Mouse (Mus musculus): ENCODE results near the gene Trpd52l3. TPM values are rescaled to one million over a fixed set of nuclear protein-coding genes. Genes with fewer than 3 reads are reported as not detected.
A peak's percentile ranks its signal among the peaks of the same experiment; 100 is the strongest.

Trpd52l3 gene
- total and polyA plus RNA-seq, 3 experiments: not detected

- H3K9ac ChIP-seq (ENCODE audit: insufficient read depth, low read depth): peak overlapping the region; percentile 95
- in situ Hi-C loops (cut with MboI; ENCODE audit: low pct_ligation_motif_present, low pct_unique_long_range_greater_than_20kb, low sequenced_read_pairs): loop anchor here (10.0 kb wide), 1 partner anchor 84 kb away; no protein-coding TSS in a partner anchor
- peaks cover 48% of the 10 kb centered on the region for H3K79me2 ChIP-seq (replicated peaks; ENCODE audit: control insufficient read depth, extremely low read depth, insufficient read depth, poor library complexity, severe bottlenecking)
- peak overlapping the region; percentile 98 for H3K4me2 ChIP-seq (ENCODE audit: insufficient read depth, low read depth, poor library complexity, severe bottlenecking)
- H3K27me3 ChIP-seq (replicated peaks): no peaks in the 10 kb centered on the region
- peaks cover 3 to 40% of the 10 kb centered on the region in 2 experiments; a peak in 2 of 4 replicates for H3K4me1 ChIP-seq (ENCODE audit: control insufficient read depth in 1 of 2, insufficient read depth in 2 of 2)
- dilution Hi-C loops (cut with MboI; ENCODE audit: extremely low pct_ligation_motif_present, extremely low pct_unique_long_range_greater_than_20kb, low sequenced_read_pairs): no loop called here
- DNase-seq (ENCODE audit: extremely low read depth): no peak
- peak overlapping the region; percentile 64 to 97 (median 96) for H3K4me3 ChIP-seq (replicated peaks in 1 of 3; ENCODE audit: low read depth in 2 of 3, low read length in 2 of 3, poor library complexity in 1 of 3)
- peak overlapping the region; percentile 26; the same call in 1 of the 2 replicates for H3K27ac ChIP-seq (ENCODE audit: insufficient read depth, low read depth)
- H3K9me3 ChIP-seq (replicated peaks; ENCODE audit: low read length): peaks cover 4% of the 10 kb centered on the region
- H3K36me3 ChIP-seq (replicated peaks in 1 of 2; ENCODE audit: control insufficient read depth in 1 of 2, insufficient read depth in 1 of 2, low read length in 1 of 2): peaks cover 0 to 2% of the 10 kb centered on the region in 2 experiments
- TF ChIP-seq GABPA (IDR thresholded peaks at IDR 0.05; ENCODE audit: insufficient replicate concordance, low read depth, low read length): no peak
- TF ChIP-seq SIN3A (IDR thresholded peaks at IDR 0.05; ENCODE audit: low read length): 0 out of 2 replicates have a peak, but pooled peaks have one; percentile 51
- TF ChIP-seq NELFE (IDR thresholded peaks at IDR 0.05; ENCODE audit: low read depth, low read length): 0 out of 2 replicates have a peak, but pooled peaks have one; percentile 7
- TF ChIP-seq ZNF384 (IDR thresholded peaks at IDR 0.05; ENCODE audit: low read depth, low read length): no peak
- TF ChIP-seq SMC3 (IDR thresholded peaks at IDR 0.05; ENCODE audit: low read depth, low read length): no peak
- TF ChIP-seq IRF4 (IDR thresholded peaks at IDR 0.05; ENCODE audit: low read depth, low read length): peak; percentile 10; the same call in 1 of the 2 replicates
- peak; percentile 73 for TF ChIP-seq UBTF (IDR thresholded peaks at IDR 0.05; ENCODE audit: low read depth, low read length)
Observed at GRCm38 (mm10) chr19:30030636-30031467, 27.3 kb downstream of the Trpd52l3 start.

- Histone ChIP-seq H3K9ac (ENCODE audit: insufficient read depth, low read depth) (peak overlapping the region; percentile 95), H3K4me2 (ENCODE audit: insufficient read depth, low read depth, poor library complexity, severe bottlenecking) (peak overlapping the region; percentile 98), H3K4me1 (ENCODE audit: control insufficient read depth in 1 of 2, insufficient read depth in 2 of 2) (peaks cover 3 to 46% of the 10 kb centered on the region in 2 experiments; a peak in 2 of 4 replicates), H3K79me2 (replicated peaks; ENCODE audit: control insufficient read depth, extremely low read depth, insufficient read depth, poor library complexity, severe bottlenecking) (peaks cover 53% of the 10 kb centered on the region), H3K36me3 (replicated peaks in 1 of 2; ENCODE audit: control insufficient read depth in 1 of 2, insufficient read depth in 1 of 2, low read length in 1 of 2) (peaks cover 0 to 2% of the 10 kb centered on the region in 2 experiments), H3K27me3 (replicated peaks) (no peaks in the 10 kb centered on the region), H3K9me3 (replicated peaks; ENCODE audit: low read length) (peaks cover 4% of the 10 kb centered on the region), H3K4me3 (replicated peaks in 1 of 3; ENCODE audit: low read depth in 2 of 3, low read length in 2 of 3, poor library complexity in 1 of 3) (peak overlapping the region; percentile 64 to 97 (median 96)), H3K27ac (ENCODE audit: insufficient read depth, low read depth) (no peak overlapping the region)
- DNase-seq (ENCODE audit: extremely low read depth): no peak
- dilution Hi-C loops (cut with MboI; ENCODE audit: extremely low pct_ligation_motif_present, extremely low pct_unique_long_range_greater_than_20kb, low sequenced_read_pairs) (no loop called here), in situ Hi-C loops (cut with MboI; ENCODE audit: low pct_ligation_motif_present, low pct_unique_long_range_greater_than_20kb, low sequenced_read_pairs) (loop anchor here (10.0 kb wide), 1 partner anchor 83 kb away; no protein-coding TSS in a partner anchor)
- TF ChIP-seq MEF2A (IDR thresholded peaks at IDR 0.05; ENCODE audit: borderline replicate concordance, low read depth, low read length): no peak
- no peak for TF ChIP-seq MAFK (IDR thresholded peaks at IDR 0.05; ENCODE audit: insufficient replicate concordance, low read length)
- TF ChIP-seq E2F4 (IDR thresholded peaks at IDR 0.05; ENCODE audit: insufficient replicate concordance, low read depth, low read length): no peak
- no peak for TF ChIP-seq ZC3H11A (IDR thresholded peaks at IDR 0.05; ENCODE audit: low read depth, low read length)
- TF ChIP-seq MAZ (IDR thresholded peaks at IDR 0.05; ENCODE audit: low read depth, low read length): no peak
Observed at GRCm38 (mm10) chr19:30031468-30031931, 27.9 kb downstream of the Trpd52l3 start.
